Mouse (Mus musculus) spleen, adult 2 months (tissue): ENCODE data around the gene Coro1b.

Experiments used
- CTCF ChIP-seq: fragments of 200-500 bp; IDR thresholded peaks from 2 replicates; pipeline ENCODE4 v1.5.1; 2011; ENCODE audit warnings: mild to moderate bottlenecking, inconsistent platforms; ENCODE audit not compliant: insufficient read depth, insufficient read length, insufficient replicate concordance; ENCODE audit errors: extremely low read depth
- POLR2A ChIP-seq: fragments of 200-500 bp; IDR thresholded peaks from 2 replicates; pipeline ENCODE4 v1.6.1; 2011; ENCODE audit warnings: low read depth, low read length, inconsistent platforms

- TF ChIP-seq CTCF (no peak), POLR2A (no peak)
Observed at GRCm38 (mm10) chr19:4143759-4144268, 4.6 kb upstream of the Coro1b start, which contains the start of gene Cabp4.
